Mouse (Mus musculus): Measurements from ENCODE around the gene Cdkal1.

GRCm38 (mm10) chr13:29502481-29503146 is 352.9 kb downstream of the Cdkal1 start:
- TF ChIP-seq CTCF (IDR thresholded peaks at IDR 0.05; ENCODE audit: borderline replicate concordance, extremely low read depth, insufficient read depth, insufficient read length) (no peak), POLR2A (IDR thresholded peaks at IDR 0.05; ENCODE audit: borderline replicate concordance, extremely low read depth, insufficient read depth, insufficient read length, poor library complexity, severe bottlenecking) (no peak)

Data from brain, embryonic 14.5 days (tissue).